Mouse (Mus musculus): ENCODE data around the gene Efhd2. TPM values are rescaled to one million over a fixed set of nuclear protein-coding genes. Genes with fewer than 3 reads are reported as not detected.

The Efhd2 gene
- total RNA-seq (2014; fragmentation: Nextera tagmentation) (50.2 and 58.8 TPM in 2 replicates), total RNA-seq (2017) (53.7 and 72.7 TPM in 2 replicates)

DNA sequence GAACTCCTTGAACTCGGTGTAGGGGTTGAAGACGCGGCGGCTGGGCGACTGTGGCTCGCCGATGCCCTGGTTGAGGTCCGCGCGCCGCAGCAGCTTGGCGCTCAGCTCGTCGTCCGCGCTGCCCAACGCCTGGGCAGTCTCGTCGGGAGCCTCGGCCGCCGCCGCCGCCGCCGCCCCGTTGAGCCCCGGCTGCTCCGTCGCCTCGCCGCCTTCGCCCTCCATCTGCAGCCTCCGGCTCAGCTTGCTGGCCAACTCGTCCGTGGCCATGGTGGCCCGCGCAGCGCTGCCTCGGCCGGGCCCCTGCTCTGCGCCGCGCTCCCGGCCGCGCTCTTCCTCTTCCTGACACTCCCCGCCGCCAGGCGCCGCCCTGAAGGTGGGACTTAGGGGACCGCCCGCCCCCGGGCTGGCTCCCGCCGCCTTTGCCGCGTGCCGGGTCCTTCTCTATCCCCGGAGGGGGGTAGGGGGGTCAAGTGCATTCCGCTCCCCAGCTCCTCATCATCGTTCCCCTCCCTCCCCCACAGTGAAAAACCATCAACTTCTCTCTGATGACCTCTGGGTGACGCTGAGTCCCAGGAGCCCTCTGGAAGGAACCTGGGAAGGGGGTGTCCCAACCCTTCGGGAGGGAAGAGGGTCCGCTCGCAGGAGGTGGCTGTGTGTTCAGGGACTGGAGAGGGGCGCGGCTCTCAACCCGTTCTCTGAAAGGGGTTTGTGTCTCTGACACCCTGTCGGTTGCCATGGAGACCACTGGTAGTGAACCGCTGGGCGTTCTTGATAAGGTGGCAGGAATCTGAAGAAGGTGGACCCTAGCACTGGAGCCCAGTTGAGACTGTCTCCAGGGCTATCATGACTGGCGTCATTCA, at the start of gene Efhd2:
Efhd2 (minus strand) TSS at position 320 of the 860 bp plus-strand sequence.
- ATAC-seq (replicated peaks; ENCODE audit: poor library complexity, severe bottlenecking): peak; percentile 64

DNA sequence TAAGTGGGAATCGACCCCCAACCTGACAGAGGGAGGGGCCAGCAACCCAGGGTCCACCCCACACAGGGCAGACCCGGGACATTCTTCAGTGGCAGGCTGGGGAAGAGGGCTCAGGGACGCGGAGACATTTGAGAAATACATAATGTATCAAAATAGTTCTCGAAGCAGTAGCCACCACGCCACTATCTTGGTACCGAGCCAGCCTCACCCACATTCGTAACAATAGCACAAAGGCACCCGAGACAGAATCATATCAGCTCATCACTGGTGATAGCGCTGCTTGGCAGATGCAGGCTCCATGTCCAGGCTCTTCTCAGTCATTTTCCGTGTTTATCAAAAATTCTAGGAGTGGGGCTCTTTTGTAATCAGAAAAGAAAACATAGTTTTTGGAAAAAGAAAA, 49.2 kb upstream of the Efhd2 start:
- no peak for ATAC-seq (replicated peaks; ENCODE audit: poor library complexity, severe bottlenecking)

DNA sequence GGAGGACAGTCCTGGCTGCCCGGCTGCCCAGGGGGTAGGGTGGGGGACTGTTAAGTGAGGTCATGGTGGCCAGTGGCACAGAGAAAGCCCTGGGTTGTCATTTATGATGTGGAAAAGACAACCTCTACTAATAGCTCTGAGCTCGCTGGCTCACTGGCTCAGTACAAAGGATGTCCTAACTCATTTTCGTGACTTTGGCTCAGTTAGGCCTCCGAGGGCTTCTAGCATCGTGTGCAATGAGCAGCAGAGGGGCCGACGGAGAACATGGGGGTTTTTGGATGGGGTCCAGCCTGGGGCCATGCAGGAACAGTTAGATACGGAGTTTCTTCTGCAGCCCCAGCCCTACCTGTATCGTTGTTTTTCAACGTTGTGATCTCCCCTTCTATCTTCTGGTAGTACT, 45.7 kb upstream of the Efhd2 start:
- no peak for ATAC-seq (replicated peaks; ENCODE audit: poor library complexity, severe bottlenecking)

DNA sequence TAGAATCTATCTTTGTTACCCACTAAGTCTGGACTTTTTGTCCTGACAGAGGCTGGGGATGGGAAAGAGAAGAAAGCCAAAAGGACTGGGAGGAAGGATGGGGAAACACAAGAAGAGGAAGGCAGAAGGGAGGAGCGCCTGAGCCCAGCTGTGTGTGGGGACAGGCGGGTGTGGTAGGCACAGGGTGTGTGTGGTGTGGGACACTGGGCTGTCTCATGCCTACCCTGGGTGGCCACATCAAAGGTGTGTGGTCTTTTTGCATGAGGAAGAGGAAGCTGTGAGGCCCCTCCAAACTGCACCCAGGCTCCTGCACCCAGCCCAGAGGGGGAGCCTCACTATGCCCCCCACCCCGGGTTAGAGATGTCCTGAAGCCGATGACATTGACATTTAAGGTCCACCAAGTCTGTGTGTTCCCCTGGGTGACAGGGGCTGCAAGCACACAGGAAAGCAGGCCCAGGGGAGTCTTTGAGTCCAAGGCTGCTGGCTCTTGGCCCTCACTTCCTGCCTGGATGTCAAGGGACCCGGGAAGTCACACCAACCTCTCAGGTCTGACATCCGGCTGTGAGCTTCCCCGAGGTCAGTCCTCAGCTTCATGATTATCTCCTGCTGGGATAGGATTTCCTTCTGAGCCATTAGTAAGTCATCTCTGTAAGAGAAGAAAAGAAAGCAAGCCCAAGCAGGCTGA, 43.2 kb upstream of the Efhd2 start:
- ATAC-seq (replicated peaks; ENCODE audit: poor library complexity, severe bottlenecking): peak; percentile 57

DNA sequence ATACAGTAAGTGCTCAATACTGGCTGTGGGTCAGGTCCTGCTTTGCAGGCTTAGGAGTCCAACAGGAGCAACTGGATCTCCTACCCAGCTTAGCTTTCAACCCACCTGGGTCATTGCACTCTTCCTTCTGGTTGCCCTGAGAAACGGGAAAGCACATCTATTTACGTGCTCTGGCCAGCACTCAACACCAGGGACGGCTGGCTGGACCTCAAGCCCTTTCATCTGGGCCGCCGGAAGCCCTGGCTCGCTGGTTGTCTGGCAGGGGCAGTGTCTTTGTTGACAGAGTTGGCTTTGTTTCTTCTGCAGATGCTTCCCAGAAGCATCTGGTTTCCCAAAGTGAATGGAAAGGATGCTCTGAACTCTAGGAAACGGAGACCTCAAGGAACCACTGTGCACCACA, 39.3 kb upstream of the Efhd2 start:
- no peak for ATAC-seq (replicated peaks; ENCODE audit: poor library complexity, severe bottlenecking)

DNA sequence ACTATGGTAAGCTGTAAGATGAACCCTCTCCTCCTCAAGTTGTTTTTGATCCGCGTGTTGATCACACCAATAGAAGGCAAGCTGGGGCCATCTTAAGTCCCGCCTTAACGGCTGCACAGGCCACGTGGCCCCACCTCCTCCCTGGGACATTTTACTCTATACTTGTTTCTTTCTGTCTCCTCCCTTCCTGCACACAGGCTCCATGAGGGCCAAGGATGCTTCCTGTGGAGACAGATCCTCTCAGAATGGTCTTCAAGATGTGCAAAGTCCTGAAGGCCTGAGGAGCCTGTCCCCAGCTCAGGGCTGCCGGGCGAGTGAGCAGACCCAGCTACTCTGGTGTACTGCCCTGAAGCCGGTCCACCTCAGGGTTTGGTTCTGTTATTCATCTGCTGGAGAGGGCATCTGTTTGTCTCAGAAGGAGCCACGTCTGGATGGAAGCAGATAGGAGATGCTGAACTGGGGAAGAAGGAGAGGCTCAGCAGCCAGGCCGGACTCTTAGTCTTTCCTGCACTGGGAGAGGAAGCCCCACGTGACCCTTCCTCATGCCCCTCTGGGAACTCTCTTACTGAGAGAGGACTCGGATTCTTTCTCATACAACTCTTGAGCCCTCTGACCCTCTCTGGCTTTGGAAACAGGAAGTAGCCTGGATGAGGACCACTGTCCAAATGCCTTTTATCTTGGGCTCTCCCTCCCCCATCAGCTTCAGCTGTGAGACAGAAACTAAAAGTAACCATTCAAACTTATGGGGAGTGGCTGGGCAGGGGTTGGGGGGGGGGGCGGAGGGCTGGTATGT, 38.7 kb upstream of the Efhd2 start:
- no peak for ATAC-seq (replicated peaks; ENCODE audit: poor library complexity, severe bottlenecking)

DNA sequence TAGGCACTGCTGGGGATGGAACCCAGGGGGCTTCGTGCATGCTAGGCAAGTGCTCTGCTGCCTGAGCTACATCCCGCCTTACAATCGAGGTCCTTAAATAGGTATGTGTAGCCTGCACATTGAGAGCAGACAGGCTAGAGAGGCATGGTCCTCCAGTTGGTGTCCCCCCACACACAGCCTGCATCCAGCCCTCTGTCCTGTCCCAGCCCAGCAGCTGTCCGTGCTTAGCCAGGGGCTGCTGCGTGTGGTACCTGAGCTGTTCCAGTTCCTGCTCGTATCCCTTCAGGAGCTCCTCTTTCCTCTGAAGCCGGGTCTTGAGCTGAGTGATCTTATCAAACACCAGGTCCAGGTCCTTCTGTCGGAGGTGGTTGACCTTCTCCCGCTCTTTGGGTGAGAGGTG, 30.0 kb upstream of the Efhd2 start:
- ATAC-seq (replicated peaks; ENCODE audit: poor library complexity, severe bottlenecking): no peak

DNA sequence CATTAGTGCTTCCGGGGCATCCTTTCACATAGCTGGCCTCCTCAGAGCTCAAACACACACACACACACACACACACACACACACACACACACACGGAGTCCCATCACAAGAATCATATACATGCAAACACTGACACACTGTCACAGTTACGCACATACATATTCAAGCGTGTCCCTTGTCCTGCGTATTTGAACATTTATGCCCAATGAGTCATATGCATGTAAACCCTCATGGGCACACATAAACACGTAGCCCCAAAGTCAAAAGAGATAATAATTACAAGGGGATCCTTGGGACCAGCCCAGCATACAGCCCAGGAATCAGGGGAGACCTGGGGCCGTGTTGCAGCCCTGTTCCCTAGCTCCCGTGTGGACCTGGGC, 27.7 kb upstream of the Efhd2 start:
- no peak for ATAC-seq (replicated peaks; ENCODE audit: poor library complexity, severe bottlenecking)

DNA sequence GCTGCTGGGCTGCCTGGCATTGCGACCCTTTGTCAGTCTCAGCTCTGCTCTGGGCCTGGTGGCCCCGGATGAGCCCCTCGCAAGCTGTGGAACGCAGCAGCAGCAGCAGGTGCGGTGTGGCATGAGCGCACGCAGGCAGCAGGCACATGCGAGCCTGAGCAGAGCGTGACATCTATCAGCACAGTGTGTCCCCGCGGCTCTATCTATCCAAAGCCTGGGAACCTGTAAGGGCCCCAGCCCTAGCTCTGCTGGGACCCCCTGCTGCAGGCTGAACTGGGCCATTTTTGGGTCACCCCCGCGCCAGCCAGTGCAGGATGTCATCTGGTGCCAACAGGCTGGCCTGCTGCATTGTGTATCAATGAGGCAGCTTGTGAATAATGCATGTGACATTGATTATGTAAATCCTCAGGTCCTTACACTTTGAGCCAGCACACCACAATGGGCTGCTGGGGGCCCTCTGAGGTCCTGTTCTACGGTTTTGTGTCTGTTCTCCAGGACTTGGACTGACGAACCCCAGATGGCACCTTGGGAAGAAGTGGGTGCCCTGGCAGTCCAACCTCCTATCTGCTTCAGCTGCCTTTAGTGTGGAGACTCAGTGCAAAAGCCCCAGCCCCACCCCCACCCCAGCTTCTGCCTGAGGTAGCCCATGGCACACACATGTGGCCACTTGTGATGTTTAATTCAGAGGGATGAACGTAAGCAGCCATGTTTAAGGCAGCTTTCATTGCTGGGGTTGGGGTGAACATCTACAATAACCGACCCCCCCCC, 27.2 kb upstream of the Efhd2 start:
- ATAC-seq (replicated peaks; ENCODE audit: poor library complexity, severe bottlenecking): no peak

DNA sequence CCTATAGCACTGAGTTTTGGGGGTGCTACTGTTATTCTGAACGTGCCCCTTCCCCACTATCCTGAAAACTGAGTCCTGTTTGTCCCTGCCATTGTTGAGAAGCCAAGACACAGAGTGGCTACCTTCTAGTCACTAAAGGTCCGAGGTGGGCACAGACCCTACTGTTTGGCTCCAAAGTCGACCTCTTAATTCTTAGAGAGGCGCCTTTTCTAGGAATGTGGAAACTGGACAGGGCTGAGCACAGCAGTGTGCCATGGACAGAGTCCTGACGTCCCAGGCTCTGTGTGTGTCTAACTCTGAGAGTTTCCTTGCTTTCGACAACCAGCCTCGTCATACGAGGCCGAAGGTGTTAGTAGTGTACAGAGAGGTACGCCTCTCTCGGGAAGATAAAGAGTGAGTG, 25.7 kb upstream of the Efhd2 start:
- ATAC-seq (replicated peaks; ENCODE audit: poor library complexity, severe bottlenecking): no peak

DNA sequence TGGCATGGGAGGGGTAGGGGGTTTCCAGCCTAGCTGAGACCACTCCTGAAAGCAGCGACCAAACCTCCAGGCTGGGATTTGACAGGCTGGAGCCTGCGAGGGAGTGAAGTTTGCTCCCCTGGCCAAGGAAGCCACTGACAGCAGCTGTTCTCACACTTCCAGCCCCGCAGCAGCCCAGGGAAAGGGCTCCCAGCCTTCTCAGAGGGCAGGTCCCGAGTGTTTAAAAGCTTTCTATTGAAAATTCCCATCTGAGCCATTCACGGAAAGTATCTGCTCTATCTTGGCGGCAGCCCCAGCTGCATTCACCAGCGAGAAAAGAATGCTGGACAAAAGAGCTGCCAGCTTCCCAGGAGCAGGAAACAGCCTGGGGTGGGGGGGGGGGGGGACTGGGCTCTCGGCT, 25.2 kb upstream of the Efhd2 start:
- ATAC-seq (replicated peaks; ENCODE audit: poor library complexity, severe bottlenecking): no peak

DNA sequence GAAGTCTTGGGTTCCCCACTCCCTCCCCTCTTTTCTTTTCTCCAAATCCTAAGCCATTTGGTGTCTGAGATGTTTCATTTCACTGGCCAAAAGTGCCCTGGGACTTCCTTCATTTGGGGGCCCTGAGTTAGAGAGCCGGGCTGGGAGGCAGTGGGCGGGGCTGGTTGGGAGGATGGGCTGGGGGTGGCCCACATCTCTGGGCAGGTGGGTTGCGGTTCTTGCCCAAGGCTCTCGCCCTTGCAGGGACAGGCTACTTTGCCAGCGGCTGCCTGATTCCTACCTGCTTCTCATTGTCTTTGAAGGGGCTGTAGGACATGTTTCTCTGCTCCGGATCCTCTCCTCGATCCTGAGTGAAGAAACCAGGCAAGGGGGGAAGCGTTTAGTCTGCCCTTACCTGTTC, 24.2 kb upstream of the Efhd2 start:
- no peak for ATAC-seq (replicated peaks; ENCODE audit: poor library complexity, severe bottlenecking)

DNA sequence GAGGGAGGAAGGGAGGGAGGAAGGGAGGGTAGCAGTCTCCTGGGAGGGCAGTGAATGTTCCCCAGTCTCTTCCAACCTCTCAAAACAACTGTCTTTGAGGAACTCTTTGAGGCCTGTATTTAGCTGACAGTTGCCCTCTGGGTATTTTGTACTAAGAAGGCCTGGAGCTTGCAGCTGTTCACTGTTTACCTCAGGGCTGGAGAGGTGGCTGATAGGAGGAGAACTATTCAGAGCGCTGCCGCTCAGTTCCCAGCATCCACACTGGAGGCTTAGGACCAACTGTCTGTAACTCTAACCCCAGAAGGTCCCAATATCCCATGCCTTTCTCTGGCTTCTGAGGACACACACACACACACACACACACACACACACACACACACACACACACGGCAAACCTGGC, 23.1 kb upstream of the Efhd2 start:
- no peak for ATAC-seq (replicated peaks; ENCODE audit: poor library complexity, severe bottlenecking)

DNA sequence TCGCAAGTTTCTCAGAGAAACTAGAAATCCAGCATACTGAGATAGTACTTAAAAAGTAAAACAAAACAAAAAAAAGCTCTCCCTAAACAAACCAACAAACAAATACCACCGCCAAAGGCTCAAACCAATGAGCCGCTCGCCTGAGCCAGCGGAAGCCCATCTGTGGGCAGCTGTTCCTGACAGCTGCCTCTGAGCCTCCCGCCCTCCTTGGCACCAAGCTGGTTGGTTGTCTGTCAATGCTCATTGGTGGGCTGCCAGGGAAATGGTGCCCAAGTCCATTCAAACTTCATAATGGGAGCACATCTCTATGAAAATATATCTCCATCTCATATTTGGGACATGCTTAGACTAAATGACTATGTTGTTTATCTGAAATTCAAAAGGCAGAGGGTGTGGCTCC, 22.5 kb upstream of the Efhd2 start:
- ATAC-seq (replicated peaks; ENCODE audit: poor library complexity, severe bottlenecking): no peak

DNA sequence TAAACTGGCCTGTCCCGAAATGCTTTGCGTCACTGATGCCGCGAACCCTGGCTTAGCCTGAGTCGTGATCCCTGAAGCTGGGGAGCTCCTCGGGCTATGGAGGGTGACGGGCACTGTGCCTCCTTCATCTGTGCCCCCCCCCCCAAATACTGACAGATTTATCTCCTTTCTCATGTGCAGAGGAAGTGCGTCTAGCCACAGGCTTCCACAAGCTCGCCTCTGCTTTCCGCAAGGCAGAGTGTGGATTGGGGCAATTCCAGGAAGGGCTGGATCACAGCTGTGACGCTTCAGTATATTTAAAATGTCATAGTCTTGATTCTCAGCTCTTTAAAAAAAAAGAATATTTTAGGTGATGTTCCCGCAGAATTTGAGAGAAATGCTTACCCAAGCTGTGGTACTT, 21.1 kb upstream of the Efhd2 start:
- ATAC-seq (replicated peaks; ENCODE audit: poor library complexity, severe bottlenecking): peak; percentile 64

DNA sequence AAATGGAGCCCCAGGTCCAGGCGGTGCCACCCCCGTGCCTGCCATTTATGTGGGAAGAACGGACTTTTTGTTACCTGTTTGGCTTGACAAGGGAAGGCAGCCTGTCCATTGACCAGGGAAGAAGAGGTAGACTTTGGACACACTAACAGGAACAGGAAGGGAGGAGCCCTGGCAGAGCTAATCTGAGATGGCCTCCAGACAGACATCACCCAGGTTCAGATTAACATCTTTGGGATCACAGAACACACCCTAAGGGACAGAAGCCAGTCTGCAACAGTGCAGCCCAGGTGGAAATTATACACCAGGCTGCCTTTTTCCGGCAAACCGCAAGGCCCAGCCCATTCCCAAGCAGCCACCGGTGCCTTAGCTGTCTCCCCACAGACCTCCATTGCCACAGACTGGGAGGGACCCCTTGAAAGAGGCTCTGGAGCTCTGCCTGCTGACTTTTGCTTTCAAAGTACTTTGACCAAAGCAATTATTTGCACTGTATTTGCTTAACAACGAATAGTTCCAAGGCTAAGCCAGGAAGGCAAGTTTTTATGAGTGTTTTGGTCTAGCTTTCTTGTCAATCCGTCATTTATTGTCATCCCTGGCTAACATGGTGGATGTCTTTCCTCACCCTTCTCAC, 18.6 kb upstream of the Efhd2 start:
- ATAC-seq (replicated peaks; ENCODE audit: poor library complexity, severe bottlenecking): no peak

DNA sequence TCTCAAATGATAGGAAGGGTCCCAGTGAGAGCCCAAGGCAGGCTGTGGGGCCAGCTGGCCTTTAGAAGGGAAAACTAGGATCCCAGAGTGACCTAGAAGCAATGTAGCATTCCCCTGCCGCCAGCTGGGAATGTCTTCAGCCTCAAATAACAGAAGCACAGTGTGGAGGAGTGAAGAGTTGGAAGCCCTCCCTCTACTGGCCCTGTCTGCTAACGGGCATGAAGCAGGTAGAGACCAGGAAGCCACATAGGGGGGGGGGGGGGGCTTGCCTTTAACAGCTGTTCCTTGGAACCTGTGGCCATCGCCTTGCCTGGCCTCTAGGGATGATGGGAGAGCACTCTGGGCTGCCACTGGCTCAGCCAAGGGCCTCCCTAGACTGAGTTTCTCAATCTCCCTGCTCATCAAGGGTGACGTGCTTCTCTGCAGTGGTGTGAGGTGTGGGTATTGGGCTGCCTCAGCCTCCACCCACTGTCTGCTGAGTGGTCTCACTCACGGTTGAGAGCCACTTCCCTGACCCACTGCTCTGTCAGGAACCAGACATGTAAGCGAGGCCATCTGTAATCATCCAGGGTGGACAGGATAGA, 11.8 kb upstream of the Efhd2 start:
- ATAC-seq (replicated peaks; ENCODE audit: poor library complexity, severe bottlenecking): peak; percentile 25; the same call in 1 of the 2 replicates

DNA sequence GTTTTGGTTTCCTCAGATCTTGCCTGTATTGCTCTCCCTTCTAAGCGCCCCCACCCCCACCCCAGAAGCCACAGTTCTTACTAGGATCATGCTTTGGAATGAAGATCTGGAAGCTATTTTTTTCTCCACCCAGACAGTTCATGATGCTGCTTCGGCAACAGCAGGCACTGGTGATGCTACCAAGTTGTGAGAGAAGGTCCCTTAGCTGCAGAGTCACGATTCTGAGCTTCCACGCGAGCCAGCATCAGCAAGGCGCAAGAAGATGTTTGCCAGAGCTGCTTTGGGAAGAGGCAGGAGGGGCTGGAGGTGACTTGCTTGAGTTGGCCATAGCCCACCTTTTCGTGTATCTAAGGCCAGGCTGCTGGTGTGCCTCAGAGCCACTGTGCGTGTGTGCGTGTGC, 10.7 kb upstream of the Efhd2 start:
- no peak for ATAC-seq (replicated peaks; ENCODE audit: poor library complexity, severe bottlenecking)

DNA sequence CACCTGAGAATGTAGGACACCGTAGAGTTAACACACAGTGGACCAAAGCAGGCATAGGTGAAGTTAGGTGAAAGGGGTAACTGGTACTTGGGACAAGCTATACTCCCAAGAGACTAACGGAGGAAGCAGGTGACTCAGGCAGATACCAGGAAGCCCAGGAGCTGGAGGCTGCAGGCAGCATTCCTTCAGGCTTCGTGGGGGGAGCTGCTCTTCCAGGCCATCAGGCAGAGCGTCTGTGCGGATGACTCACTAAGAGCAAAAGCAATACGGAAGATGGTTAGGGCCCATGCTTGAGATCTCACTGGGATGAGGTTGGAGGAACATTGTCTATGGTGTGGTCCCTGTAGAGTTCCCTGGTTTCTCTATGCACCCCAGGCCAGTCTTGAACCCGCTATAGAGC, 8.1 kb upstream of the Efhd2 start:
- no peak for ATAC-seq (replicated peaks; ENCODE audit: poor library complexity, severe bottlenecking)

DNA sequence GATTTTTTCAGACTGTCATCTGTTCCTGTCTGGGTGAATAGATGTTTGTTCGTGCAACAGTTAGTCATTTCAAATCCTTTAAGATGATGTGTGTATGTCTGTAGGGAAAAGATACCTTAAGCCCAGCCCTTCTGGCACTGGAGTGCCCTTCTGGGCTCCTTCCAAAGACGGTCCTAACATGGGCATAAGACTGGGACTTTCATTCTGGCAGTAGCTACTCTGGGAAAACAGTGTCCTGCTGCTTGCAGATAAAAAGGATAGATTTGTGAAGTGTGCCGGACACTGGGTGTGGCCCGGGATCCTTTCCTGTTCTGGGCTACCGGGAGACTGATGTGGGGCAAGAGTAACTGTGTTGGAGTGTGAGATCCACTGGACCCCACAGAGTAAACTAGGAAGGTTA, 7.2 kb upstream of the Efhd2 start:
- ATAC-seq (replicated peaks; ENCODE audit: poor library complexity, severe bottlenecking): no peak

All from granulocyte monocyte progenitor cell, adult 5-6 weeks (primary cell).